Mouse (Mus musculus) liver, embryonic 16.5 days (tissue): Measurements from ENCODE around the gene Gm47995. TPM values are rescaled to one million over a fixed set of nuclear protein-coding genes. Genes with fewer than 3 reads are reported as not detected.
A peak's percentile ranks its signal among the peaks of the same experiment; 100 is the strongest.

Experiments used
- ATAC-seq: fragments of 200-750 bp; cut with Nextera tagmentation; 2 replicates; pipeline ENCODE4 v1.8.0; 2017; ENCODE audit warnings: low read depth, mild to moderate bottlenecking, moderate number of reproducible peaks, moderate library complexity
- H3K27ac ChIP-seq: fragments of 300-500 bp; sonication (generic); 2 replicates; pipeline ENCODE4 v1.5.1; 2014; ENCODE audit warnings: mild to moderate bottlenecking, low read length
- H3K27me3 ChIP-seq: fragments of 300-500 bp; sonication (generic); 2 replicates; pipeline ENCODE4 v1.6.1; 2014; ENCODE audit warnings: low read depth, low read length, mixed read lengths; ENCODE audit not compliant: control insufficient read depth, insufficient read depth
- H3K36me3 ChIP-seq: fragments of 300-500 bp; sonication (generic); 2 replicates; pipeline ENCODE4 v1.6.1; 2014; ENCODE audit warnings: mild to moderate bottlenecking; ENCODE audit not compliant: control insufficient read depth, insufficient read depth
- H3K4me1 ChIP-seq: fragments of 300-500 bp; sonication (generic); 2 replicates; pipeline ENCODE4 v1.6.1; 2014; ENCODE audit warnings: low read depth, low read length, mixed read lengths; ENCODE audit not compliant: control insufficient read depth
- H3K4me2 ChIP-seq: fragments of 300-500 bp; sonication (generic); 2 replicates; pipeline ENCODE4 v1.6.1; 2014; ENCODE audit warnings: low read depth, low read length, mixed read lengths
- H3K4me3 ChIP-seq: fragments of 300-500 bp; sonication (generic); 2 replicates; pipeline ENCODE4 v1.5.1; 2014; ENCODE audit warnings: low read depth, mild to moderate bottlenecking, low read length
- H3K9ac ChIP-seq: fragments of 300-500 bp; sonication (generic); 2 replicates; pipeline ENCODE4 v1.6.1; 2014; ENCODE audit warnings: low read depth, low read length
- H3K9me3 ChIP-seq: fragments of 300-500 bp; sonication (generic); replicated peaks from 2 replicates; pipeline ENCODE4 v1.6.1; 2016; ENCODE audit warnings: low read length; ENCODE audit not compliant: control insufficient read depth
- WGBS: fragments of 180-500 bp; shearing (Covaris S2); extraction: QIAGEN DNeasy Blood & Tissue Kit; methylation state at CpG from one replicate; pipeline ENCODE4 v1.1.7; 2014; ENCODE audit not compliant: insufficient replicate concordance; 5-methylcytosine and 5-hydroxymethylcytosine counted together
- polyA plus RNA-seq: library from polyadenylated mRNA; unstranded; fragments of >200 nt; fragmentation: Nextera tagmentation; extraction: Ambion mirVana; gene quantifications from 2 replicates; pipeline ENCODE4 v1.2.1, GENCODE M21; 2015

The Gm47995 gene
- polyA plus RNA-seq, 1 experiment from 2014 or later: 0.64 TPM

DNA sequence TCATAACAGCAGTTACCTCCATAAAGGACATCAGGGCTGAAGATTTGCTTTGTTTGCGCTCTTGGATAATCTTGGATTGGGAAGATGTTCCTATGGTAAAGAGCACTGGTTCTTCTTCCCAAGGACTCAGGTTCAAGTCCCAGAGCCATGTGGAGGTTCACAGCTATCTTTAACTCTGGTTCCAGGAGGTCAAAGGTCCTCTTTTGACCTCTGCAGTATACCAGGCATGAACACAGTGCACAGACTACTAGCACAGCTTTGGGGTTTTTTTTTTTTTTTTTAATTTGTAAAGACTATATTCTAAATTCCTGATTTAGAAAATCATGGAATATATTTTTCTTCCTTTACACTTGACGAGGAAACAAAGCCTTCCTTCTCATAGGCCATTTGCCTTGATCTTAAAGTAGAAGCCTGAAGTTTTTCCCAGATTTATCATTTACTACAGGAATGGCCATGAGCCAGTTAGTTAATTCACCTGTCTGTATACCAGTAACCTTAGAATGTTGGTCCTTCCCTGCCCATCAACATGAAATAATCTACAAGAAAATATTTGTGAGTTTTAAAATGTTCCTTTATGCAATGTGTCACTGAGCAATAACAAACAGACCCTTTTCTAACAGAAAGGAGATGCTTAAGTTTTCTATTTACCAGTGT, 39.3 kb upstream of the Gm47995 start:
- WGBS: 57% methylated on average over 2 of the region's 2 CpGs

DNA sequence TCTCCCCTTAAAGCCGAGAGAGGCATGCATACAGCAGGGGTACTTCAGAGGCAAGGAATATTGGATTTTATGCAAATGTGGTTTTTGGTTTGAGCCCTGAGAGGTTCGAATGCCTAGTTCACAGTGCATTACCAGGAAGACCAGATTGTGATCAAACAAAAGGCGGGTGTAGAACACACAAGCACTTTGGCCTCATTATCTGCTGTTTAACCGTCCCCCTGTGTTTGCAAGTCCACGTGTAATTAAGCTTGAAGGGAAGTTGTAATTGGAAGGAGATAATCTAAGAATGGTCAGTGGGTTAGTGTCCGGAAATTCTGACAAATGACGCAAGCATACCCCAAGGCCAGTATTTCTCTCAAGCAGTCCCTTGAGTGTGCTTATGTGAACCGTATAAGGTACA, 32.2 kb upstream of the Gm47995 start:
- H3K4me2 ChIP-seq: no peak overlapping the region
- no peak overlapping the region for H3K4me3 ChIP-seq
- peaks cover 2% of the 10 kb centered on the region; the same call in 1 of the 2 replicates for H3K4me1 ChIP-seq
- H3K9me3 ChIP-seq: no peaks in the 10 kb centered on the region
- 19% methylated on average over 8 of the region's 8 CpGs for WGBS
- H3K27me3 ChIP-seq: no peaks in the 10 kb centered on the region
- H3K27ac ChIP-seq: peak overlapping the region; percentile 67
- H3K36me3 ChIP-seq: no peaks in the 10 kb centered on the region
- no peak; the same call in 1 of the 2 replicates for ATAC-seq
- no peak overlapping the region for H3K9ac ChIP-seq

More for the DNA sequence above, 39.3 kb upstream of the Gm47995 start:
- H3K4me3 ChIP-seq: no peak overlapping the region
- H3K27me3 ChIP-seq: no peaks in the 10 kb centered on the region
- H3K36me3 ChIP-seq: no peaks in the 10 kb centered on the region
- H3K4me2 ChIP-seq: no peak overlapping the region
- 0 out of 2 replicates have a peak, but pooled peaks have one; percentile 52 for ATAC-seq
- no peaks in the 10 kb centered on the region for H3K9me3 ChIP-seq
- no peak overlapping the region for H3K9ac ChIP-seq
- no peaks in the 10 kb centered on the region for H3K4me1 ChIP-seq
- no peak overlapping the region for H3K27ac ChIP-seq

DNA sequence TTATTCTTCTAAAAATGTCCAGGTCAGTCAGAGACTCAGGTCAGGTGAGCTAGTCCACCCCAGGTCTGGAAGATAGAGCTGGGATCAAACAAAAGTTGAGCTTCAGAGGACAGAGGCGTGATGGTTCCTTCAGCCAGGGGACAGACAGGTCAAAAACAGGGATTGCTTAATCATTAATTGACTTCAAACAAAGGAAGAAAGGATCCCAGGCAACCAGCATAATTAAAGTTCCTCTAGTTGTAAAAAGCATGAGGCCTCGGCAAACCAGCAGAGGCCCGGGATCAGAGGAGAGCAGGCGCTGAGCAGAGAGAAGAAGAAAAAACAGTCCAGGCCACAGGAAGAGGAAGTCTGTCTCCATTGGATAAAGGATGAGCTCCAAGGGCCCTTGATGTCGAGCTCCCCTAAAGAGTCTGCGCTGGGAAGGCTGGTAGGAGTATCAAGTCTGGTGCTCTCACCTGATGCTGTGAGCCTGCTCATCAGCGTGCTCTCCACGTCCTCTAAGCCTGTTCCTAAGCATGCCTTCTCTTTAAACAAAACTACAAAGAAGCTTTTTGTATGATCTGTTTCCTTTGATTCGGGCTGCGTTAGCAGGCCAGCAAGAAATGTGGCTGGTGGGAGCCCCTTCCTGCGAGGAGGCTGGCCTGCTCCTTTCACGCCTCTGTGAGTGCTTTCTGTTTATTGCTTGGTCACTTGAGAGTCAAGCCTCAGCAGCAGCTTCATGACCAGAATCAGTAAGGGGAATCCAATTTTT, 30.8 kb upstream of the Gm47995 start:
- Histone ChIP-seq H3K9ac (no peak overlapping the region), H3K36me3 (no peaks in the 10 kb centered on the region), H3K4me1 (peaks cover 2% of the 10 kb centered on the region; the same call in 1 of the 2 replicates), H3K4me2 (peak overlapping the region; percentile 15), H3K27ac (peak overlapping the region; percentile 55), H3K9me3 (no peaks in the 10 kb centered on the region), H3K4me3 (no peak overlapping the region), H3K27me3 (no peaks in the 10 kb centered on the region)
- ATAC-seq: peak; percentile 66
- WGBS: 35% methylated on average over 12 of the region's 12 CpGs

DNA sequence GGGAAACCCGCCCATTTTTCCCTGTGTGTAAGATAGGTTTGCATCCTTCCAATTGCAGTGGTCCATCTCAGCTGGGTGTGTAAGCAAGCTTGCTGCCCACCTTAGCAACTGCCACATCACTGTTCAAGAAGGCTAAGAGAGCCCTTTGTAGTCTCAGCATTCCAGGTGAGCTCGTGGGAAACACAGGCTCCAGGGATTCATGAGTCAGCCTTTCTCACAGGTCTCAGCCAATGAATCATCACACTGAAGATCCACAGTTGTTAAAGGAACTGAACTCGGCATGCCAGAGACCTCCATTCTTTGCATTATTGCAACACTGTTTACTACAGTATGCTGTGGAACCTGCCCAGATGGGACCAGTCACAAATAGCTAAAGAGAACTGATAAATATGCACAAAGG, 29.6 kb upstream of the Gm47995 start:
- Histone ChIP-seq H3K36me3 (no peaks in the 10 kb centered on the region), H3K4me2 (no peak overlapping the region), H3K27ac (no peak overlapping the region), H3K27me3 (no peaks in the 10 kb centered on the region), H3K9ac (no peak overlapping the region), H3K4me3 (no peak overlapping the region), H3K9me3 (no peaks in the 10 kb centered on the region), H3K4me1 (peaks cover 2% of the 10 kb centered on the region; the same call in 1 of the 2 replicates)
- ATAC-seq: no peak
- 52% methylated on average over 3 of the region's 3 CpGs for WGBS

DNA sequence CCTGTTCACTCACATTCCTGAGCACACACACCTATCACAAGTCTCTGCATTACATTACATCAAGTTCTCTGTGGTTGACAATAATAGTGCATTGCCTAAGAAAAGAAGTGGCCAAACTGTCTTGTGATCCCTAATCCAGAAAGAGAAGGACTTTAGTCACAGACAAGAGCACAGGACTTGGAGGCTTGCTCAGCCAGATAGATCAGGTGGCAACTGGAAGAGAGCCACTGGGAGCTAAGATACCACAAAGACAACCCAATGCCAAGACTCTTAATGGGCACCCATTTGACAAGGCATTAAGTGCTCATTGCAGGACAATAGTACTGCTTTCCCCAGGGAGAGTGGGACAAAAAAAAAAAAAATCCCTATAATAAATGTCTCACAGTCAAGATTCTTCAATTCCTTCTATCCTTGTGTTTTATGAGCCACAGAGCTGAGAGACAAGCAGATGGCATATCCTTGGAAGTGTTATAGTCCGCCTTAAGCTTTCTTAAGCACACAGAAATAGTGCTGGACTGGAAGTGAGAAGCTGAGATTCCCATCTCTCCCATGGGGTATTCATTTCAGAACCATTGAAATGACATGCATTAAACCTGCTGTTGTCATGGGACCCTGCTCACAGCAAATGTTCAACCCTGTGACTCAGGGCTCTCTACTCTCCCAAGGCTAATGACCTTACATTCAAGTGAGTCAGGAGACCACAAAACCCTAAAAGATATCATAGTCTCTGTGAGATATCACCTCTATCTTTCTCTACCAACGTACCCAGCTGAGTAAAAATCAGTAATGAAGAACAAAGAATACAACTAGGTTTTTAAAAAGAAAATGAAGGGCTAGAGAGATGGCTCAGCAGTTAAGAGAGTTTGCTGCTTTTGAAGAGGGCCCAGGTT, 26.4 kb upstream of the Gm47995 start:
- Histone ChIP-seq H3K9ac (no peak overlapping the region), H3K4me1 (peaks cover 4% of the 10 kb centered on the region), H3K4me3 (no peak overlapping the region), H3K4me2 (no peak overlapping the region), H3K27ac (no peak overlapping the region), H3K36me3 (no peaks in the 10 kb centered on the region), H3K9me3 (no peaks in the 10 kb centered on the region), H3K27me3 (no peaks in the 10 kb centered on the region)
- WGBS: 43% methylated on average over 2 of the region's 2 CpGs
- ATAC-seq: no peak

GRCm38 (mm10) chr1:151177030-151177936, 21.0 kb upstream of the Gm47995 start:
- Histone ChIP-seq H3K4me1 (peaks cover 37% of the 10 kb centered on the region), H3K27me3 (no peaks in the 10 kb centered on the region), H3K36me3 (no peaks in the 10 kb centered on the region), H3K4me3 (peak overlapping the region; percentile 53), H3K9ac (peak overlapping the region; percentile 73), H3K27ac (peak overlapping the region; percentile 88), H3K9me3 (no peaks in the 10 kb centered on the region), H3K4me2 (peak overlapping the region; percentile 82)
- 5% methylated on average over 10 of the region's 10 CpGs for WGBS
- peak; percentile 87 for ATAC-seq

DNA sequence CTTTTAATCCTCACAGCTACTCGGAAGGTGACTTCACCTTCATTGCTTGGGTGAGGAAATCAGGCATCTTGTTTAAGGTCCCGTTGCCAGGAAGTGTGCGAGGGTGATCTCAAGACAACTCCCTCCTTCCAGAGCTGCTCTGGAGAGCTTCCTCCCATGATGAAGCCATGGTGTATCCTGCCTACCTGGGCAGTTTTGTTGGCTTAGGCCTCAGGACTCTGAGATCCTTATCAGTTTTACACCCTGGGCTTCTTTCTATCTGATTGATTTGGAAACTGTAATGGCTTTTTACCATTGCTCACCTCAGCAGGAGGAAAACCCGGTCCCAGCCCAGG, 20.3 kb upstream of the Gm47995 start:
- ATAC-seq: peak; percentile 43
- Histone ChIP-seq H3K36me3 (no peaks in the 10 kb centered on the region), H3K4me1 (peaks cover 37% of the 10 kb centered on the region), H3K4me3 (peak overlapping the region; percentile 53), H3K9me3 (no peaks in the 10 kb centered on the region), H3K27ac (peak overlapping the region; percentile 88), H3K4me2 (peak overlapping the region; percentile 82), H3K9ac (peak overlapping the region; percentile 73), H3K27me3 (no peaks in the 10 kb centered on the region)
- WGBS: 18% methylated on average over 4 of the region's 4 CpGs

DNA sequence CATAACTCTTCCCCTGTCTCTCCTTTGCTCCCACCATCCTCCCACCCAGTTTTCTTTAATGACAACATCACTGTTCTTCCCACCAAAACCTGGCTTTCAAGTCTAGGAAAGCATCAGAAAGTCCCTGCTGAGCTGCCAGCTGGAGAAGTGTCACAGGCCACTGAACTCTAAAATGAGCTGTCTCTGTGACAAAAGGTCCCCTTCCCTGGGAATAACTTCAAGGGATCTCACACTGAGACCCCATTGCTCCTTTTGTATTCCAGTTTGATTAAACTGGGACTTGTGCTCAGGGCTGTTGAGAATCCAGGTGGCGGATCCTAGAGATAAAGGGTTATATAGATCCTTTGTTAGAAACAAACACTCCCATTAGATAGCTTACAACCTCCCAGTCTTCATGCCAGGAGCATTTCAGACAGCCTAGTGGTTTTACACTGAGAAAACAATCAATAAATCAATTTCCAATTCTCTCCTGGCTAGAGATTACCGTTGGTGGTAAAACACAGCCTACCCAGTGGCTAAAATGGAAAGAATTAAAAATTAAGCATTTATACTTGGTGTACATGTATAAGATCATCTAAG, 19.7 kb upstream of the Gm47995 start:
- H3K4me2 ChIP-seq: no peak overlapping the region
- no peaks in the 10 kb centered on the region for H3K27me3 ChIP-seq
- H3K27ac ChIP-seq: no peak overlapping the region
- no peaks in the 10 kb centered on the region for H3K36me3 ChIP-seq
- H3K9me3 ChIP-seq: no peaks in the 10 kb centered on the region
- no peak overlapping the region for H3K4me3 ChIP-seq
- ATAC-seq: no peak
- no peak overlapping the region for H3K9ac ChIP-seq
- 70% methylated on average over 2 of the region's 2 CpGs for WGBS
- peaks cover 37% of the 10 kb centered on the region for H3K4me1 ChIP-seq
